Mouse (Mus musculus) lung, postnatal 14 days (tissue): ENCODE measurements at regions not wholly inside any gene's neighbourhood (a gene's known extent, or its start where the extent isn't known, plus 50 kb on each side); places are given as distances from the start of the nearest gene placed in this dataset.
"Not testable (repeated sequence)": the region's sequence is repeated elsewhere in the genome, so short reads cannot be mapped to it uniquely, and the experiment has no call there.

Experiments used
- DNase-seq: peaks from one replicate; pipeline ENCODE4 v3.0.0; 2021

GRCm38 (mm10) chr6:140222534-140223324 lies 181.5 kb upstream of the Plcz1 start:
- no peak for DNase-seq

GRCm38 (mm10) chr6:140221653-140222272 lies 180.5 kb upstream of the Plcz1 start:
- no peak for DNase-seq

- no peak for DNase-seq
These were observed 177.5 kb upstream of the Plcz1 start for GRCm38 (mm10) chr6:140218789-140219188.

GRCm38 (mm10) chr6:140212403-140212802 lies 171.1 kb upstream of the Plcz1 start:
- no peak for DNase-seq

- DNase-seq = no peak
These were observed 168.9 kb upstream of the Plcz1 start for GRCm38 (mm10) chr6:140210141-140210540.

GRCm38 (mm10) chr6:140209083-140209482 lies 167.8 kb upstream of the Plcz1 start:
- DNase-seq = no peak

GRCm38 (mm10) chr6:140208375-140208774 lies 167.1 kb upstream of the Plcz1 start:
- peak; percentile 81 for DNase-seq

- not testable (repeated sequence) for DNase-seq
These were observed 165.4 kb upstream of the Plcz1 start for GRCm38 (mm10) chr6:140206676-140207075.

GRCm38 (mm10) chr6:140201356-140201755 lies 160.1 kb upstream of the Plcz1 start:
- DNase-seq = no peak

- DNase-seq = no peak
These were observed 159.1 kb upstream of the Plcz1 start for GRCm38 (mm10) chr6:140200322-140200721.

- DNase-seq = no peak
These were observed 156.8 kb upstream of the Plcz1 start for GRCm38 (mm10) chr6:140198036-140198435.

- peak; percentile 13 for DNase-seq
These were observed 155.9 kb upstream of the Plcz1 start for GRCm38 (mm10) chr6:140197113-140197675.

- DNase-seq = no peak
These were observed 153.0 kb upstream of the Plcz1 start for GRCm38 (mm10) chr6:140194276-140194675.

- DNase-seq = no peak
These were observed 152.1 kb upstream of the Plcz1 start for GRCm38 (mm10) chr6:140193084-140193939.

- no peak for DNase-seq
These were observed 151.3 kb upstream of the Plcz1 start for GRCm38 (mm10) chr6:140192526-140192925.

GRCm38 (mm10) chr6:140191341-140191740 lies 150.1 kb upstream of the Plcz1 start:
- DNase-seq = no peak

- no peak for DNase-seq
These were observed 148.3 kb upstream of the Plcz1 start for GRCm38 (mm10) chr6:140189601-140190000.

- DNase-seq = no peak
These were observed 146.5 kb upstream of the Plcz1 start for GRCm38 (mm10) chr6:140187733-140188132.

GRCm38 (mm10) chr6:140187106-140187505 lies 145.8 kb upstream of the Plcz1 start:
- DNase-seq = peak; percentile 3

GRCm38 (mm10) chr6:140179999-140180398 lies 138.7 kb upstream of the Plcz1 start:
- DNase-seq = no peak

- DNase-seq = no peak
These were observed 137.4 kb upstream of the Plcz1 start for GRCm38 (mm10) chr6:140178425-140179193.

GRCm38 (mm10) chr6:140172716-140173115 lies 131.5 kb upstream of the Plcz1 start:
- DNase-seq = no peak
